Mouse (Mus musculus): Measurements from ENCODE around the gene Gabpb2.
A peak's percentile ranks its signal among the peaks of the same experiment; 100 is the strongest.

Gabpb2 gene

DNA sequence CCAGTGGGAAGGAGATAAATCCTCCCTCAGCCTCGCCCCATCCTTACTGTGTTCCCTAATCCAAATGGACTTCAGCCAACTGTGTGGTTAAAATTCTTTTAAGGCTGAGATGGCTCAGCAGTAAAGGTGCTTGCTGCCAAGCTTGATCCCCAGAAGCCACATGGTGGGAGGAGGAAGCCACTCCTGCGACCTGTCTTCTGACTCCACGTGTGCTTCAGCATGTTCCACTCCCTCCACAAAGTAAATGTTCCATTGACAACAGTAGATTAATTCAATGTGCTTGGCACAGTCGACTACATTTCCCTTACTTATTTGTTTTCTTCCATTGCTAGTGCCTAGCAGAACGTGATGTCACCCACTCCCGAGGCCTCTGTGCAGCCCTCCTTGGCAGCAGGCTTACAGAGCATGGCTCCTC is 23.0 kb downstream of the Gabpb2 start:
- DNase-seq: no peak

DNA sequence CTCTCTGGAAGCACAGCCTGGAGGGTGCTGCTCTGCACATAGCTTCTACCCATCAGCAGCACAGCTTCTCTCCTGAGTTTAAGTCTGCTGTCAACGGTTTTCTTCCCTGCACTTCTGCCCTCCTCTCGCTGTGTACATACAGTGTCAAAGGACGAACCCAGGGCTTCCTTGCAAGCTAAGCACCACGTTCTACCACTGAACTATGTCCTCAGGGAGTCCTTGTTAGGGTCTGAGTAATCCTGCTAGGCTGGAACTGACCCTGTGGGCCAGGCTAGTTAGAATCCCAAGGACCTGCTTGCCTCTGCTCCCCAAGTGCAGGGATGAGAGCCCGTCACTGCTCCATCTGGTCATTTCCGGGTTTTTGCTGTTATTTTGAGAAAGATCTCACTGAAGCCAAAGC is 30.8 kb downstream of the Gabpb2 start:
- DNase-seq: no peak

DNA sequence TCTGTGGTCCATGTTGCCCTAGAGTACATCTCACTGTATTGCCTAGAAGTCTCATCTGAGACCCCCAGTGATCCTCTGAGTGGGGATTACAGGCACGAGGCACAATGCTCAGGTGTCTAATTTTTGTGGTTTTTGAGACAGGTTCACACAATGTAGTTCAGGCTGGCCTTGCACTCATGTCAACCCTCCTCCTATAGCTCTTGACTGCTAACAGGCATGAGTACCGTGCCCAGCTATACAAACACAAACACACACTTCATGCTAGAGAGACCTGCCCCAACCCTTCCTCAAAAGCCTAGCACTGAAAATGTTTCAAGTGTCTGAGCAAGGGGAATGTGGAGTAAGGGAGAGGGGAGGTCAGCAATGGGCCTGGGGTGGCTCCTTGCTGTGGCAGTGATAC is 31.6 kb downstream of the Gabpb2 start:
- DNase-seq: no peak

DNA sequence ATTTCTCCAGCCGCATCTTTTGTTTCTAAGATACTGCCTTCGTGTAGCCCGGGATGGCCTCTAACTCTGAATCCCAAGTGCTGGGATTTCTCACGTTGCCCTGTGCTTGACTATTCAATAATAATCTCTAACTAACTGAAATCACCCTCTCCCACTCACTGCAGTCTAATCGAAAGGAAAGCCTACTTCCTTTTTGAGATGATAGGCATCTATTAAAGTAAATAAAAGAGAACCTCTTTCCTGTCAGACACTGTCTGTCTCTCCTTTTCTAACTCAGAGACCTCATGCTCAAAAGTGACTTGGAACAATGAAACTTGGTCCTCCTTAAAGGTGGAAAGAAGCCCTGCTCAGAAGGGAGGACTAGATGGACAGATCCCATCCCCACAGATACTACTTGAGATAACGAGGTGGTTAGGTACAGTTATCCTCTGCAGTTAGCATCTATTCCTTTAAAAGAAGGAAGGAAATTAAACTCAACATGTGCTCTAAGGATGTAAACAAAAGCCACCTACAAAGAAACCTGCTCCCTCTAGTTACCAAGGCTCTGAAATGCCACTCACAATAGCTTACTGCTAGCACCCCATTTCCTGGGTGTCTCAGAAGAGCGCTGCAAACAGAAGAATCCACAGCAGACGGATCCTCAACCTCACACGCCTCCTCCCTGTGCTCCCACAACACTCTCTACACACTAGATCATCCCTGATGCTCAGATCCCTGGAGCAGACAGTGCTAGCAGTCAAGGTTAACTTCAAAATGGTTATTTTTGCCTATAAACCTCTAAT is 32.7 kb downstream of the Gabpb2 start:
- DNase-seq: no peak

DNA sequence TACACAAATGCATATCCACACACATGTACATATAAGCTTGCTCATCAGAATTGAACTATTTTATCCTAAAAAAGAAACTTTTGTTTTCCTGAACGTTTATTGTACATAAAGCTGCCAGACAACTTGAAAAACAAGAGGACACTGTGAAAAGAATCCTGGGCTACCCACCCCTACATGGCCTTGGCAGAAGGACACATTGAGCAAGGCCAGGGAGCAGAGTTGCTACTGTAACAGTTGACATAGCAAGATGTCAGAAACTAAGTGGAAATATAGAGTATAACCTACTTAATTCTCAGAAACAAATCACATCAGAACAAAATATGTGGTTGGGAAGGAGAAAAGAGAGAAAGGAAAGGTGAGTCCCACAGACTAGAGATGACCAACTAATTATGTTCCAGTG is 35.9 kb downstream of the Gabpb2 start:
- DNase-seq: no peak

DNA sequence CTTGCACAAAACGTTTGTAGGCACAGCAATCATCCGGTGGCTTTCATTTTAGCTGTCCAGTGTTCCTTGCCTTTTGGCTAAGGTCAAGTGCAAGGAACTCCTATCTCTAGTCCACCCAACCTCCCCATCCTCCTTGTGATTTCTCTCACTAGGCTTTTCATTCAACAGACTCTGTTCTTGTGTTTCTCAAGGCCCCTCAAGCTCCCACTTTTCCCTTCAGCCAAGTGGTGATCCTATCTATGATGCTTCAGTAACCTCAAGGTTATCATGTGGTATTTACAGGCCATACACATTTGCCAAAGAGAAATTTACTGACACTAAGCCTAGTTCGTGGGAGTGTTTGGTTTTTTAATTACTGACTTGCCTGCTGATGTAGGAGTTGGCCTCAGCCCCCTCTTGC is 37.8 kb downstream of the Gabpb2 start:
- DNase-seq: no peak

DNA sequence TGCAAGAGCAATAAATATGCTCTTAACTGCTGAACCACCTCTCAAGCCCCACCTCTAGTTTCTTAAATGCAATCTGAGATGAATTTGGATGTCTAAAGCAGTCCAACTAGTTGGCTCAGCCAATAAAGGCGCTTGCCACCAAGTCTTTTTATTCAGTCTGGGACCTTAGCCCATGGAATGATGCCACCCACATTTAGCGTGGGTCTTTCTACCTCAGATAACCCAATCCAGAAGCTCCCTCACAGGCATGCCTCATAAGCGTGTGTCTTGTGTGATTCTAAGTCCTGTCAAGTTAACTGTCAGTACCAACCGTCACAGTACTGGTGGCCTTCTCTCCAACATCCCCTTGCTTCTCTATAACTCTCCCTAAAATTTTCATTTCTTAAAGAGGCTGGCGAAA is 38.8 kb downstream of the Gabpb2 start:
- DNase-seq: no peak

DNA sequence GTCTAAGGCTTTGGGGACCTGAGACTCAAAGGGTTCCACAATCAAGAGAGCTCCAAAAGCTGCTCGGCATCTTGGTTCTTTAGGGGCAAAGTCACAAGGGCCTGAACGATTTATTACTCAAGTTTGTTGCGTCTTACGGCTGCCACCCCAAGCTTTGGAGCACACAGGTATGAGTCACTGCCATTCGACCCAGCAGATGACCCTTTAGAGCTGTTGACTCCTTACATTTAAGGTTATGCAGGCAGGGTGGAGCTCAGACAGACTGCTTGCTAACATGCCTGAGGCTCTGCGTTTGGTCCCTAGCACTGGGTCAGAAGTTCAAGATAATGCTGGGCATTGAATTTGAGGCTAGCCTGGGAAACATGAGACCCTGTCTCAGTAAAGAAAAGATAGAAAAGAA is 40.1 kb downstream of the Gabpb2 start:
- DNase-seq: no peak

DNA sequence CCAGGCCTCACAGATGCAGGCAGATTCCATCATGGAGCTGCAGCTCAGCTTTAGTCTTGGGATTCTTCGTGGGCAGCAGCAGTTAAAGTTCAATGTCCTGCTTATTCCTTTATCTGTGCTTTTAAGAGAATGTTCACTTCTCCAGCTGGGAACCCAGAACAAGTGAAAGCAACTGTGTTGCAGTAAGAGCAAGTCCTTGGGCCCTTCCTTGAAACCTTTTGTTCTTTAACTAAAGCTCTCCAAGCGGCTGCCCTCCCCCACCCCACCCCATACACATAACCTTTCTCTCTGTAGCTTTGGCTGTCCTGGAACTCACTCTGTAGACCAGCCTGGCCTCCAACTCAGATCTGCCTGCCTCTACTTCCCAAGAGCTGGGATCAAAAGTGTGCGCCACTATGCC is 41.2 kb downstream of the Gabpb2 start:
- DNase-seq: no peak

DNA sequence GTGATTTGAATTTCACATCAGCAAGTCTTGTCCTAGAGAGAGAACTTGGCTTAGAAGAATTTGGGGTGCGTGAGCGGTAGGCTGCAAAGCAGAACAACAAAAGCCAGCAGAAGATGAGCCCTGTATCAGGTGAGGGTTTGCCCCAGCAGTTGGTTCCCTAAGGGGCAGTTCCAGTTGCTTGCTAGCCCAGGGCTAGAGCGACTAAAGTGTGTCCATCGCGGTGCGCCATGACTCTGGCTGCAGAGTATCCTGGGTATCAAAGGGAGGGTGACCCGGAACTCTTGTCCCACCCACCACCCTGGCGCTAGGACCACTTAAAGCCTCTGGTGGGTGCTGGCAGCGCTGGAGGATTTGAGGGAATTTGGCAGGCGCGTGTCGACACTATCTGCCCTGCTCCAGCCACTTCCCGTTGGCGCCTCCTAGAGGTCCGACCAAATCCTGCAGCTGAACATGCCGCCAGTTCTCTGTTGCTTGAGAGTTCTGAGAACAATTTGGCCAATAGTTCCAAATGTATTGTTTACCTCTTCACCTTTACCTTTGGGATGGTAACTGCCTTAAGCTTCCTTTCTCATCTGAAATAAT is 43.6 kb downstream of the Gabpb2 start:
- DNase-seq: peak; percentile 95

DNA sequence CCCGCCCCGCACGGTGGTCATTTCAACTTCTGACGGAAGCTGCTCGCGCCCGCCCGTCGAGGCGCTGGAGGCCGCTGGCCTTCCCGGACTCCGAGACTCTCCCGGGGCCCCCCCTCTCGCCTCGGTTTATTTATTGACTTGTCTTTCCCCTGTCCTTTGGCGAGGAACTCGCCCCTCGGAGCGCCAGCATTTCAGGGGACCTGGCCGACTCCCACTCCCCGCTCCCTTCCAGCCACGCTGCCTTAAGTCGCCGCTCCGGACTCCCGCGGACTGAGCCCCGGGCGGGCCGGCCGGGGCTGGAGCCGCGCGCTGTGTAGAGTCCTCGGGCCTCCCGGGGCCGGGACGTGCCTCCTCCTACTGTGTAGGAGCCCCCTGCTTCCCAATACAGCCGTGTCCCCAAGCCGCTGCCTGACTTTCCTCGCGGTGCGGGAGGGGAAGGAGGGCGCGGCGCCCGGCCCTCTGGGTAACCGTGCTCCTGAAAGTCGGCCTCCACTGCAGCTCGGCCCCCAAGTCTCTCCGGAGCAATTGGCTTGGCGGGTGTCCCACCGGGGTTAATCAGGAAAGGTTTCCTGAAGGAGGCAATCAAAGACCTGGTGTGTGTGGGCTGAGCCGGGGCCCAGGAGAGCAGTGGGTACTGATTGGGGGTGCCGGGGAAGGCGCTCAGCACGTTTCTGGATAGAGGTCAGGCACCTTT is 44.3 kb downstream of the Gabpb2 start:
- DNase-seq: peak; percentile 67

DNA sequence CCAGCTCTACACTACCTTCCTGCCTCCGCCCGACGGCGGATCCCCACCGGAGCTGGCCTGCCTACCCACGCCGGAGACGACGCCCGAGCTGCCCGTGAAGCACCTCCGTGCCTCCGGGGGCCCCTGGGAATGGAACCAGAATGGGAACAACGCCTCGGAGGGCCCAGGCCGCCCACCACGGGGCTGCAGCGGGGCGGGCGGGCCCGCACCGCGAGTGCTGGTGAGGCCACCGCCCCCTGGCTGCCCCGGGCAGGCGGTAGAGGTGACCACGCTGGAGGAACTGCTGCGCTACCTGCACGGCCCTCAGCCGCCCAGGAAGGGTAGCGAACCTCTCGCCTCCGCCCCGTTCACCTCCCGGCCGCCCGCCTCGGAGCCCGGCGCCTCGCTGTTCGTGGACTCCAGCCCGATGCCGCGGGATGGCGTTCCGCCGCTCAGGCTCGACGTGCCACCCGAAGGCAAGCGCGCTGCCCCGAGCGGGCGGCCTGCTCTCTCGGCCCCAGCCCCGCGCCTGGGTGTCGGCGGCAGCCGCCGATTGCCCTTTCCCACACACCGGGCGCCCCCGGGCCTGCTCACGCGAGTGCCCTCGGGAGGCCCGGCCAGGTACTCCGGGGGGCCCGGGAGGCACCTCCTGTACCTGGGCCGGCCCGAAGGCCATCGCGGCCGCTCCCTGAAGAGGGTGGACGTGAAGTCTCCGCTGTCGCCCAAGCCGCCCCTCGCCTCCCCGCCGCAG is 45.0 kb downstream of the Gabpb2 start:
- peak; percentile 27 for DNase-seq

DNA sequence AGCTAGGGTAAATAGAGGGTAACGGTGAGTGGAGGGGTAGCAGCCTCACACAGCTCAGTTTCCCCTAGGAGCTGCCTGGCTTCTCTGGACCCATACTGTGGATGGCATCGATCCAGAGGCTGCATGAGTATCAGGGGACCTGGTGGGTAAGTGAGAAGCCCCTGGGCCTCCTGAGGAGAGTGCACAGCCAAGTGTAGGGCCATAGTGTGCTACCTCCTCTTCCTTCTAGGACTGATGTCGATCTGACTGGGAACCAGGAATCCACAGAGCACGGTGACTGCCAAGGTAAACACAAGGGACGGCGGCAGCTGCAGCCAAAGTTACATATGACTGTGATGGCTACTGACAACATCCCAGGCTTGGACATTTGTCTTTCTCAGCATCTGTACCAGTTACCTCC is 46.6 kb downstream of the Gabpb2 start:
- DNase-seq: no peak

DNA sequence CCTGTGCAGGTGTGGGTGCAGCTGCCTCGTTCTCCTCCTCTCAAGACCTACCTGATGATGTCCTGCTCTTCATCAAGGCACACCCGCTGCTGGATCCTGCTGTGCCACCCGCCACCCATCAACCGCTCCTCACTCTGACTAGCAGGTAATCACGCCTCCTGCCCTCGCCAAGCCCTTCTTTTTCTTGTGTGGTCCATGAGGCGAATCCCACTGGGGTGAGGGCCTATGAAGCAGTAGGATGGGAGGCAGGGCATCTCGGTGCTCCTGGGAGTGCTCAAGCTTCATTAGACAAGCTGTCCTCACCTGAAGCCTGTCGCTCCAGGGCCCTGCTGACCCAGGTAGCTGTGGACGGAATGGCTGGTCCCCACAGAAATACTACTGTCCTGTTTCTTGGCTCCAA is 47.7 kb downstream of the Gabpb2 start:
- no peak for DNase-seq

DNA sequence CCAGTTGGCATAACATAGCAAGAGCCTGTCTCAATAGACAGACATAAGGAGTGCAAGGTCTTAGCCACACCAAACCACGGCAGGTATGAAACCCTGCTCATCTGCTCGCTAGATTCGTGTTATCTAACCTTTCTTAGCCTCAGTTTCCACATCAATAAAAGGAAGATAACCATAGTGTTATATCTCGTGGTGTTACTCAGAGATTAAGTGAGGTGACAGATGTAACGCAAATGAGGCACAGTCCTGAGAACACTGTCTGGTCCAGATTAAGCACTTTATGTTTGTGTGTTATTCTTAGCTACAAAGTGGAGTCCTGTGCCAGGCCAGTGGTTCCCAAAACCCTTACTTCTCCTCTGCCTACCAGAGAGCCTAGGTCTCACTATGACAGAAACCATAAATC is 52.9 kb downstream of the Gabpb2 start:
- DNase-seq: no peak

DNA sequence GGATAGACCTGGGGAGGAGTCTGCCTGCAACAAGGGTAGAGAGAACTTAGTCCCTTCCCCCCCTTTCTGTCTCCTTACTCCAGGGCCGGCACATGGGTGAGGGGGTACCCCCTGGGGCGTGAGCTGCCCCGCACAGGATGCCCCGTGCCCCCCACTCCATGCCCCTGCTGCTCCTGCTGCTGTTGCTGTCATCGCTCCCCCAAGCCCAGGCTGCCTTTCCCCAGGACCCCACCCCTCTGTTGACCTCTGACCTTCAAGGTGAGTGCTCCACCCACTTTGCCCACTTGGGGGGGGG is 53.5 kb downstream of the Gabpb2 start:
- no peak for DNase-seq

DNA sequence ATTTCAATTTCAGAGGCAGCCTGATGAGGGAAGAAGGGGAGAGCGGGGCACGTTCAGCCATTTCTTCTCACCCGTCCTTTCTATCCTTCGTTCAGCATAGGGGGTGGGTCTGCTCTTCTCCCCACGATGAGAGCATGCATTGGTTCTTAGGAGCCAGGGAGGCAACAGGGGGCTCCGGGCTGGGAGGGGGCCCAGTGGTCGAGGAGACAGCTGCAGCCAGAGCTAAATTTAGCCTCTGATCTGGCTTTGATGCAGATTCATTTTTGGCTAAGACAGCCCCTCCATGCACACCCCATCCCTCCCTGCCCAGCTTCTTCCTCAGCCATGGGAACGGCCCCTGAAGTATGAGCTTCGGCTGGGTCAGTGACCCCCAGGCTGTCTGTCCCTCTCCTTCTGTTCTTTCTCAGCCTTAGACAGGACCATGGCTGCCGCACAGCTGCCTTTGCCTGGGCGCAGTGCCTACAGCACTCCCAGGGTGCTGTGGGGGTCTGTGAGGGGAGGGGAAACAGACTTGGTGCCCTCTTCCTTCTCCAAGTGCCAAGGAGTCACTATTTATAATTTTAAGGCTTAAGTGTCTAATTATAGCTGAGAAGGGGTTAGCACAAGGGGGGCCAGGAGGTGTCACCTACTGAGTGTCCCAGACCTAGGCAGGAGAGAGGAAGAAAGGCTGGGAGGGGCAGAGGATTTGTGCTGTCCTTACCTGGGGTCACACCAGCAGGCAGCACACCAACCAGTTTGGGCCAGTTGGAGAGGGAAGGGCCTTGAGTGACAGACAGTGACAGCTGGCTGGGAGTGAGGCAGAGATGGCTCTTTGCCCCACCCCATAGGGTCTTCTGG is 54.1 kb downstream of the Gabpb2 start:
- peak; percentile 43 for DNase-seq

DNA sequence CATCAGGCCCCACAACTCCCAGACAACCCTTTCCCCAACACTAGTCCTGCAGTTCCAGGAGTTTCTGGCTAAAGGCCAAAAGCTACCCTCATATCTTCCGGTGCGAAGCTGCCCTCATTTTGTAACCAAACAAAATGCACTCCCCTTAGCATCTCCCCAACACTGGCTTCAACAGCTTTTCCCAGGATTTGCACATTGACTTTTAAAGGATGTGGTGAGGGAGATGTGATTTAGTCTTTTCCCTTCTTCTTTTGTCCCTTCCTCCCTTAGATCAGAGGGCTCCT is 55.4 kb downstream of the Gabpb2 start:
- no peak for DNase-seq

DNA sequence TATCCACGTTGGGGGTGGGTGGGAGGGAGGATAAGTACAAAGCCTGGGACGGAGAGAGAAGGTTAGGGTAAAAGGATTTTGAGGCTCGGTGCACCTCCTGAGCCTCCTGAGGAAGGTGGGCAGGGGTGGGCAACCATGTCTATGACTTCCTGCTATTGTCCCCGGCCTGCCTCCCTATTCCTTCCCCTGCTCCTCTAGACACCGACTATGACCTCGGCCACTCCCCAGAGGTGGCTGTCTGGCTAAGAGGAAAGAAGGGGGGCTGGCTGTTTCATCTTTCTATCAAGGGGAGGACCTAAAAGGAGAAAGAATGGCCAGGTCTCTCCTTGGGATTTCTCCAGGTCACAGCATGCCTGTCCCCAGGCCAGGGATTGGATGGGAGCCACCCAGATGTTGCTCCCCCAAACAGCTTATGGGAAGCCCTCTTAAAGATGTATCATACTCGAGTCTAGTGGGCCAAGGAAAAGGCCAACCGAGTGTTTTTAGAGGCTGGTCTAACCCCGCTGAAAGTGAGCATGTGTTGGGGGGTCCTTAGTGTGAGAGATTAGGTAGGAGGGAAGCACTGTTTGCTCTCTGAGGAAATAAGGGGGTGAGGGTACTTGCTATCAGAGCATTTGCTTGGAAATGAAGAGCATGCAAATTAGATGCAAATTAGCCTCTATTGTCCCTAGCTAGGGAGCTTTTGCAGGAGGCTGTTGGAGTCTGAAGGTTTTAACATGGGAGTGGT is 55.9 kb downstream of the Gabpb2 start:
- no peak for DNase-seq

DNA sequence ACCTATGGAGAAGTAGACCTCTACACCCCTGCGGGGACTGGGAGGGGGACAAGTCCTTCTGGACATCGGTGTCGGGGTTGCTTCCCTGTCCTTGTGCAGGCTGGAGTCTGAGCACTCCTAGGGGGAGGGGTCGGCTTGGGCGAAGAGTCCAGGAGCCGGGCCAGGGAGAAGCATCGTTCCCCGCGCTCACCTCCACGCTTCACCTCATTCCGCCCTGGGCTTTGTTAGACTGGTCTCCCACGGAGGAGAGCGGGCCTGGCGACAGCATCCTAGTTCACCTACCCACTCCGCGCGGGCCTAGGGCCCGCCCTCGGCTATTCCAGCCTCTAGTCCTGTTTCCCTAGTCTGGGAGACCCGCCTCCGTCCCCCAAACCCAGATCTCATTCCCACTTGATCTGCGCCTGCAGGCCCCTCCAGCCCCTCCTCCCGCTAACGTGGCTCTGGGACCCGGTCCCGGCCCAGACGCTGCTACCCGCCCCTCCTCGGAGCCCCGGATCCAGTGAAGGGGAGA is 56.6 kb downstream of the Gabpb2 start:
- peak; percentile 56 for DNase-seq

DNA sequence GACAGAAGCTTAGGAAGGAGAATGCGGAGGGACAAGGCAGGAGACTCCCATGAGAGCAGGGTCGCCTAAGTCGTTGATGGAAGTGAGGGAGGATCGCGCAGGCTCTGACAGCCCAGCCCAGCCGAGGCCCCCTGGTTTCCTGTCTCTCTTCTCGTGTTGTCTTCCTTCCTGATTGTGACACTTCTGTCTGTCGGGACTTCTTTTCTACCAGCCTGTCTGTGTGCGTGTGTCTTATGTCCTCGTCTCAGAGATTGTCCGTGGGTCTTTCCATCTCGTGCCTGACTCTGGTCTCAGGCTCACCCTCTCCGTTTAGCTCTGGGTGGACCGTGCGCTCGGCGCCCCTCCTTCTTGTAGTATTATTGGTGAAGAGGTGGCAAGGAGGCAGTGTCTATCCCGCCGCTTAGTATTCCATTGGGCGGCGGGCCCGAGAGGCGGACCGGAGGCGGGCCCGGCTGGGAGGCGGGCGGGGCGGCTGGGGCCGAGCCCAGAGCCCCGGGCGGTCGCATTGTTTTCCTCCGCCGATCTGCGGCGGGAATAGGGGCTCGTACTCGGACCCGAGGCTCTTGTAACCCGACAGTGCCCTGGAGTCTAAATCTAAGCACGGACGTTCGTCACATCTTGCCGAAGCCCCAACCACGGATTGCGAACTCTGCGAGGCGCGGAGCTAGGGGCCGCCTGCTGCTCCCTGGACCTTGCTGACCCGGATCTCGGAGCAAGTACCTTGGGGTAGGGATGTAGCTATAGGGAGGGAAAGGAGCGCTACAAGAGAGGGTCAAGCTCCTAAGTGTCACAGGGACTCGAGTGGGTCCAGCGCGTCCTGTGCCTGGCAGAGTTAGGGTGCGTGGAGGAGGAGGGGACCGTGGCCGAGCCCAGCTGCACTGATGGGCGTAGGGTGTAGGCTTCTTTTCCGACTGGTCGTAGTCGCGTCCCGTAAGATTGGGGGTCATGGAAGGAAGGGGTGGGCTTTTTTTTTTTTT is 57.4 kb downstream of the Gabpb2 start, which contains the start of gene Sema6c:
TSS of gene Sema6c (plus strand) at position 471 of the 977 bp plus-strand sequence.
- peak; percentile 94 for DNase-seq

Data from kidney, postnatal 10 days (tissue).